Mouse (Mus musculus): ENCODE measurements around the gene Agpat4. TPM values are rescaled to one million over a fixed set of nuclear protein-coding genes. Genes with fewer than 3 reads are reported as not detected.

The Agpat4 gene
- total RNA-seq (2021), result 10 to 100 TPM; 70.3 to 73.9 TPM
- long read RNA-seq, experiment 1, transcript Agpat4-201 (9 exons, 1,915 nt), result major isoform, 86 of 97 reads
- long read RNA-seq, experiment 1, partial matches to known transcripts, result 1 of 97 reads
- long read RNA-seq, experiment 1, other reads (novel, unspliced or antisense), result 10 of 97 reads
- long read RNA-seq, experiment 2, transcript Agpat4-201 (9 exons, 1,915 nt), result major isoform, 126 of 150 reads
- long read RNA-seq, experiment 2, partial matches to known transcripts, result 7 of 150 reads
- long read RNA-seq, experiment 2, other reads (novel, unspliced or antisense), result 17 of 150 reads

DNA sequence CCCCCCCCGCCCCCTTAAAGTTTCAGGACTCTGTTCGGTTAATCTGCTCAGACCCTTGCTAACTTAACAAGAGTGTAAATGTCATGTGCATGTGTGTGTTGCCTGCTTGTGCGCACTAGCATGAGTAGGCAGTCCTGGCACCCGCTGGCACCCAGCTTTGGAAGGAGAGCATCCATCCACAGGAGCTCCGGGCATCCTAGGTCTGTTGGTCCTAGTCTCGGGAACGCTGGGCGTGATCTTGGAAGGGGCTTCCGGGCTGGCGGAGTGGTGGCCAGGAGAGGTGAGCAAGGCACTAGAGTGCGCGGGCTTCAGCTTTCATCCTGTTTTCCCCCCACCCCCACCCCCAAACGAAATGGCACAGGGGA is at the start of gene Agpat4:
TSS of gene Agpat4 (plus strand) at position 144 of the 365 bp plus-strand sequence.
- DNase-seq (ENCODE audit: low spot score in 2 of 2), result no peak

DNA sequence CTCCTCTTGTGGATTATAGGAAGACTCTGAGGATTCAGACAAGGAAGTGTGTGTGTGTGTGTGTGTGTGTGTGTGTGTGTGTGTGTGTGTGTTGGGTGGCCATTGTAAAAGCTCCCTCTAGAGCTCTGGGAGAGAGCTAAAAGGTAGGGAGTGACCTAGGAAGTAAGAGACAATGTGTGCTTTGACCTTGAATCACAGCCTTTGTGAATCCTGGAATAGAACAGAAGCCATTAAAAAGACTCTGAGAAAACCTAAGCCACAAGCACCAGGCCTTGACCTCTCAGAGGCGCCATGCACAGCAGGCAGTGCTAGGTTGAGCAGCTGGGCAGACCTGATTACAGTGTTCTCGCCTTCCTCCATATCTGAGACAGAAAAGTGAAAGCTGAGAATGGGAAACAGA is 41.7 kb upstream of the Agpat4 start:
- DNase-seq (ENCODE audit: low spot score in 2 of 2), result no peak

DNA sequence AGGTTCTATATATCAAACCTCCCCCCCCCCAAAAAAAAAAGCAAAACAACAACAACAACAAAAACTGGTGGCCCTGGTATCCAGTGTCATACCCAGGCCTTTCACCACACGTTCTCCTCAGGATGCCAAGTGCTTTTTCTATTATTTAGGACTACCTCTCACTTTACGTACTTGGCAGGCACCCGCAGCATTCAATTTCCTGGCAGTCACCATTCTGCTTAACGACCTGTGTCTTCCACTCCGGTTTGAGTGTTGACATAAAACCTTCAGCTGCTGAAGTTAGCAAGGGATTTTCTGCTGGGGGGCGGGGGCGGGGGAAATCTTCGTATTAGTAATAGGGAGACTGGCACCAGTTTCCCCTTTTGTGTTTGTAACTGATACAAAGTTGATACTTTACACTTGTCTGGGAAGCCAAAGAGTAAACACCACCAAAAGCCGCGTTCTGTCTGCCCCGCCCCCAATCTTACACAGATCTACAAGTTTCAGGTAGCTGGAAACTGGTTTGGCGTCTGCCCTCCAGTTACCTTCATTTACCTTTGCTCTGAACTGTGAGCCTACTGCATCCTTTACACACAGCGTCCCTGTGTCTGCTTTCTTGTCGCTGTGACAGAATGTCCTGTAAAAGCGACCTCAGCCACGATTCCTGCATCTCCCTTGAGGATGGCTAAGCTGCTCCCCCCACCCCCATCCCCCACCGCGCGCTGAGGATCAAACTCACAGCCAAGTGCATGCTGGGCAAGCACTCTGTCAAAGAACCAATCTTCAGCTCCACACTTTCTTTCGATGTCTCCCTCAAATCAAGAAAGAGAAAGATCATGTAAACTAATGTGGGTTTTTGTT is 37.6 kb upstream of the Agpat4 start:
- DNase-seq (ENCODE audit: low spot score in 2 of 2), result no peak

DNA sequence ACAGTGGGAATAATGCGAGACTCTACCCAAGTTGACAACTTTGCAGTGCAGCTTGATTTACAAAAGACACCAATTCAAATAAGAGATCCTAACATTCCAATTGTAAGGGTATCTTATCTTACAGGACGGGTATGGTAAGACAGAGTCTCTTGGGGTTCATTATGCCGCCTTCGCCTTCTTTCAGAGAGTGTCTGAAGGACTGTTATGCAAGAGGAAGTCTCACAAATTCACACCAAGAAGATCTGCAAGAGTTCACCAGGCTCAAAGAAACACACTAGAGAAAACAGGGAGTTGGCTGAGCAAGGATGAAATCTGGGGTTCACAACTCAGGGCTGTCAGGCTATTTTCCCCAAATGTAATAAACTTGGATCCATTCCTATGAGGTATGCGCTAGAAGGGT is 36.3 kb upstream of the Agpat4 start:
- DNase-seq (ENCODE audit: low spot score in 2 of 2), result no peak

DNA sequence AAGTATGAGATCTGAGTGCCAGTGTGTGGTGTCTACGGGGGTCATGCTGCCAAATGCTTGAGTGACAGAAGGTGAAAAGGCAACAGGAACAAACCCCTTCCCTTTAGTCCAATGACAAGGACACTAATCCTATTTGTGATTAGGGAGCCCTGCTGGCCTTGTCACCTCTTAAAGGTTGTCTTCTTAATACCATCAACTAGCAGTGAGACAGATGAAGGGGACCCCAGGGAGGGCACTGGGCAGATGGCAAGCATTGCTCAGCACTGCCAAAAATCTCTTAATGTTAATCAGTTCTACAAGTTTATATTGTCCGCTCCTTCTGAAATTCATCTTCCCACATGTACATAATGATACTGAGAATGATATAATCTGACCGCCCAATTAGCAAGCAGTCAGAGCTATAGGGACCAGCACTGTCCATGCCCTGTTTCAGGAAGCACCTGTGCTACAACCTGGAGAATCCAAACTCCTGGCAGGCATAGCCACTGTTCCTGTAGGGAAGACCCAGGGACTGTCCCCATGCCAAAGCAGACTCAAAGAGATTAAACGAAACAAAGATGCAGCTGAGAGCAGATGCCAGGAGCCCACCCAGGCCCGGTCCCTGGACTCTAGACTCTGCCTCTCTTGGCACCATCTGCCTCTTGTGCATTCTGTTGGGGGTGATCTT is 28.1 kb upstream of the Agpat4 start:
- DNase-seq (ENCODE audit: low spot score in 2 of 2), result no peak

DNA sequence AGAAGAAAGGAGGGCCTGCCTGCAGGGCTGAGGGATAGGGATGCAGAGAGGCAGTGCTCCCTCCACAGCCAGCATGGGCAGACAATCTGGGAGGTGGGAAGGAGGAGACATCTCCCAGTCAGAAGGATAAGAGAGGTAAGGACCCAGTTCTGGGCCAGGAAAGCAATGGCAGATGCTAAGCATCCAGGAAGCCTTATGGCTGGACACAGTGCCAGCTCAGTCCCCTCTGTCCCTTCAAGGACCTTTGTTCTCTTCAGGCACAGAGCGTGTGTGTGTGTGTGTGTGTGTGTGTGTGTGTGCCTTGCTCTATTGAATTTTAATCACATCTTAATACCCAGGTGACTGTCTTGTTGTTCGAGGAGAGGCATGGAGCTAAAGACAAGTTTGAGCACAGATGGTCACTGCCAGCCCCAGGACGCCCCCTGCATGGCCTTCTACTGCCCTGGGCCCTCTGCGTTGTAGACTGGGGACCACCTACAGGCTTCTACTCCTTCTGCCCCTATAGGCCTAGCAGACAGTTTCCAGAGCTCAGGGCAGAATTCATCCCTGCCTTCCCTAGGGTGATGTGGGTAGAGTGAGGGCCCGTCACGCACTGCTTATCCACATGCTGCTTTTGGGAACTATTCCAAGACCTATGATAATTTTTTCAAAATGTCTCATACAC is 25.5 kb upstream of the Agpat4 start:
- DNase-seq (ENCODE audit: low spot score in 2 of 2), result no peak

DNA sequence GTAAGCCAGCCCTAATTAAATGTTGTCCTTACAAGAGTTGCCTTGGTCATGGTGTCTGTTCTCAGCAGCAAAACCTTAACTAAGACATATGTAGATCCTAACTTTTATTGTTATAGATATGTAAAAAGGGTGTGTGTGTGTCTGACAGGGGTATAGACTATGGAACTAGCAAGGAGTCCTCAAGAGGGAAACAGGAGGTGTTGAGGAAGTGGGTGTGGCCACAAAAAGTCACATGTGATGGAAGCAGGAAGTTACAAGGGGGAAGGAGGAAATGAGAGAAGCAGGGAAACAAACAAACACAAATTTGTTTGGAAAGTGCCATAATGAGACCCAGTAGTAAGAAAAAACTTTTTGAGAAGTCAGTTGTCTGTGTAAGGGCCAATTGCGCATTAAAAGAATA is 24.5 kb upstream of the Agpat4 start:
- DNase-seq (ENCODE audit: low spot score in 2 of 2), result no peak

DNA sequence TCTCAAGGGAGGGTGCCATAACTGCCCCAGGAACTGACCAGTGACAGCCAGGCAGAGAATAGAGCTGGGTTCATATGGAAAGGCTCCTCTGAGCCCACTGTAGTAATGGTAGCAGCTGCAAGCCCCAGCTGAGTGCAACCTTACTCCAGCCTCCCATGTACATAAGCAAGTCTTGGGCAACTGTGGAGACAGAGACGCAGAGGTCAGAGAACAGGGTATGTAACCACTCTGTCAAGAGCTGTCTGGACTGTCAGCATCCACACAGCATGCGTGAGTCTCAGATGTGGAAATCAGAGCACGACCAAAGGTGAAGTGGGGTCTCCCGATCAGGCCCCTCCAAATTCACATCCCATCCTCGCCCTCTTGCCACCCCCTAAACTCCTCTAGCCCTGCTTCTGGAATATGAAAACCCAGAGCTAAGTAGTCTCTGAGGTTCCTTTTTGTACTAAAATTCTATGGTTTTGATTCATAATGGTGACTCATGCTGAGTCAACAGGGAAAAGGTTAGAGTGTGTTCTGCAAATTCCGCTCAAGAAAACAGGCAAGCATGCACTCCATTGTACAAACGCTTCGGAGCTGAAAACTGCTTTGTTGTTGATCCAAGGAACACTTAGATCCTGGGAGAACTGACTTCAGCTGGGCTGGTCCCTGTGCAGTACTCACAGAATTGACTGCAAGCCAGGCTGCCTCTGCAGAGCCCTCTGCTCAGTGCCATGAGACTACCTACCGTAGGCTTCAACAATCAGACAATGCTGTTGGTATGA is 23.5 kb upstream of the Agpat4 start:
- DNase-seq (ENCODE audit: low spot score in 2 of 2), result peak in 1 of 2 experiments; percentile 13

DNA sequence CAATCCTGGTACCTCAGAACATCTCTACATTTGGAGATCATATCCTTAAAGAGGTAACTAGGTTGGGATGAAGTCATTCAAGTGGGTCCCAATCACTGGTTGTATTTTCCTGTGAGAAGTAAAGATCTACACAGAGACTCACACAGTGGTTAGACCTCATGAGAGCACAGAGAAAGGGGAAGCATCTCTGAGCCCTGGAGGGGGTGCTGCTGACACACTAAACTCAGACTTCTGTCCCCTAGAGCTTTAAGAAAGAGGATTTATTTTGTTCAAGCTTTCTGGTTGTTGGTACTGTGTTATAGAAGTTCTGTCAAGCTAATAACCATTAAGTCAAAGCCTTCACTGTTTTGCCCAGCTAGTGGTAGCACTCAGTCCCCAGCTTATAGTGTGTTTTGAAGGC is 19.1 kb upstream of the Agpat4 start:
- no peak for DNase-seq (ENCODE audit: low spot score in 2 of 2)

DNA sequence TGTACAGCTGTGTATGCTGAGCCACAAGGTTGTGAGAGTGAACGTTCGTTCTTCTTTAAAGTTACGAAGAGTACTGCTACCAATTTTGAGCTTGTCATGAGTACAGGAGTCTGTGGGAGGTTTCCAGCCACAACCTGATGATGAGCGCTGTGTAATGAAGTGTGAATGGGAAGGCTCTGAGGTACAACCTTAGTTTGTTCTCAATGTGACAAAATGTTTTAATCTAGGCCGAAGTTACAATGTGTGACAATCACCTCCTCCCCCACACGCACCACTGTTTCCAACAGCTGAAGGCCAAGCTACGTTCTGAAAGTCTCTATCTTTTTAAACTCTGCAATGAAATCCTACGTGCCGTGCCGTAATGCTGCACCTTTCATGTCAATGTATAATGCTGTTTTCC is 16.2 kb upstream of the Agpat4 start:
- DNase-seq (ENCODE audit: low spot score in 2 of 2), result no peak

DNA sequence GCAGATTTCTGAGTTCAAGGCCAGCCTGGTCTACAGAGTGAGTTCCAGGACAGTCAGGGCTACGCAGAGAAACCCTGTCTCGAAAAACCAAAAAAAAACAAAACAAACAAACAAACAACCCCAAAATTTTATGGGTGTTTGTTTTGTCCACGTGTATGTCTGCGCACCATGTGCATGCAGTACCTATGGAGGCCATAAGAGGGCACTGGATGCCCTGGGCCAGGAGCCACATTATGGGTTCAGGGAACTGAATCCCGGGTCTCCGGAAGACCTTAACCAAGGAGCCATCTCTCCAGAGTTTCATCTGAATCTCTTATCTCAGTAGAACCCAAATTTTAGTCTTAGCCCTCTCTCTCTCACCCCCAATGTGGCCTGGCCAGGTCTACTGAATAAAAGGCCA is 14.7 kb upstream of the Agpat4 start:
- no peak for DNase-seq (ENCODE audit: low spot score in 2 of 2)

DNA sequence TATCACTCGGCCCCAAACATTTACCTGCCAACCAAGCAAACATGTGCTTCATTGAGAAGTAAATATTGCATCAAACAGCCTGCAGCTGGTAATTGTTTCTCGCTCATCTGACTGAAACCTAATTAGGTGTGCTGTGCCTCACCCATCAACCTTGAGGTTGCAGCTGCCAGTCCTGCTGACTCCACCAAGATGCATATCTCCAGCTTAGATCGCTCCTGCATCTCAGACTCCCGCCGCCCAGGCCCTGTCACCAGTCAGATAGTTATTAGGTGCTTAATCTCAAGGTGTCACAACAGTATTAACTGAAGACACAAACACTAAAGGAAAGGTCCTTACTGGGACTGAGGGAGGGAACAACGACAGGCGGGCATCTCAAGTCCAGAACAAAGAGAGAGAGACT is 14.3 kb upstream of the Agpat4 start:
- no peak for DNase-seq (ENCODE audit: low spot score in 2 of 2)

DNA sequence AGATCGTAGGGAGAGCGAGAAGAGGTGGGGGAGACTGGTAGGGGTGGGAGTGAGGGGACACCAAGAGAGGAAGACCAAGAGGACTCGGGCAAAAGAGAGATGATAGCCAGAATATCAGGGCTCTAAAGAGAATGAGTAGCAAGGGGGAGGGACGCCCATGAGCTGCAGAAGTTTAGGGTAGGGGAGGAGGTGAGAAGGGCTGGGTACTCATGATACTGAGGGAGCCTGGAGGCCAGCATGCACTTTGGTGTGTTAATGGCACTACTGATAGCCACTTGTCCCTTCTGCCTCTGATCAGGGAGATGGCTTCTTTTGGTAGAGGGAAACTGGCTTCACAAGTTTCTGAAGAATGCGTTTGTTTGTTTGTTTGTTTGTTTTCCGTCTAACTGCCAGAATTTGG is 13.8 kb upstream of the Agpat4 start:
- DNase-seq (ENCODE audit: low spot score in 2 of 2), result no peak

DNA sequence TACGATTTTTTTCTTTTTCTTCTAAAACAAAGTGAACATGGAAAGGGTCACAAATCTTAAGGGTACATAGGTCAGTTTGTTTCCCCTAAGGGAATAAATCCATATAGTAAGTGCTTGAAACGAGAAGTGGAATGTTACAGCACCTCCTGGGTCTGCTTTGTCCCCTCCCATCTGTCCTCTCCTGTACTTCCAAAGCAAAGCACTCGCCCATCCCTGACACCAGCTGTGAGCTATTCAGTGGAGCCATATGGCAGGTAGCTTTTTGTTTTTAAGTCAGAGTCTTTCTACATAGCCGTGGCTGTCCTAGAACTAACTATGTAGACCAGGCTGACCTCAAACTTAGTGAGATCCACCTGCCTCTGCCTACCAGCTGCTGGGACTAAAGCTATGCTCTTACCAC is 12.2 kb upstream of the Agpat4 start:
- peak in 1 of 2 experiments; percentile 22 for DNase-seq (ENCODE audit: low spot score in 2 of 2)

DNA sequence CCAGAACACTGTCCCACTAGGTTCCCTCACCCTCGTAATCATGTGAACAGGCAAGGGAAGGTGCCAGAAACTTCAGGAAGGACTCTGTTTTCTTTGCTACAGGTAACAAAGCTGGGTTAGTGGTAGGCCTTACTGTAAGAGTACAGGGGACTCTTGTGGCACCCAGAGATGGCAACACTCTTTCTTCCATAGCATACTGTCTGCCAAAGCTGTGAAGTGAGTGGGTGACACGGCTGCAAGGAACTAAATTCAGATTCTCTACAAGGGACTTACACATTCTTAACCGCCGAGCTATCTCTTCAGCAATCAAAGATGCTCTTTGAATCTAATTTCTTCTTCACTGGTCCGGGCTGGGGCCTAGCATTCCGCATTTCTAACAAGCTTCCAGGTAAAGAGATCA is 4.9 kb upstream of the Agpat4 start:
- no peak for DNase-seq (ENCODE audit: low spot score in 2 of 2)

DNA sequence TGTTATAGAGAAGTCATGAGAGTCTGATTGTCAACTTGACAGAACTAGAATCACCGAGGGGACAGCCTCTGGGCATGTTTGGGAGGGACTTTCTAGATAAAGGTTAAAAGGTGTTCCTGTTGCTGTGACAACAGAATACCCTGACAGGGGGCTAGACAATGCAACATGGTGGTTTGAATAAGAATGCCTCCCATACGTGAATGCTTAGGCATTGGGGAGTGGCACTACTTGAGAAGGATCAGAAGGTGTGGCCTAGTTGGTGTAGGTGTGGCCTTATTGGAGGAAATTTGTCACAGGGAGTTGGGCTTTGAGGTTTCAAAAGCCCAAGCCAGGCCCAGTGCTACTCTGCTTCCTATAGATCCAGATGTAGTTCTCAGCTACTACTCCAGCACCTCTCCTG is 3.4 kb upstream of the Agpat4 start:
- DNase-seq (ENCODE audit: low spot score in 2 of 2), result no peak

DNA sequence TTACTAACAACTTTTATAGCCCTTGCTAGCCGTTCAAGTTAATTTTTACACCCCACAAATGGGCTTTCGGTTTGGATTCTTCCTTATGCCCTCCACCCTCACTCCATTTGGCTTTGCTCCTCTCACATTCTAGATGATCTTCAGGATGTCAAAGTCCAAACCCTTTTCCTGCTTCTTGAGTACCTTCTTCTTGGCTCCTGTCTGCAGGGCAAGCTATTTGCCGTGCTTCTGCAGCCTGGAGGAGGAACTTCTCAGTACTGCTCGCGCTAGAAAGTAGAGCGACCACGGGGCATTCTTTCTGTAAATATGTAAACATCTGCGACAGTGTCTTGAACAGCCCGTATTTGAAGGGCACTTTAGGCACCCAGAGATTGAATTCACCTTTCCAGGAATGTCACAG is 373 bp upstream of the Agpat4 start:
- no peak for DNase-seq (ENCODE audit: low spot score in 2 of 2)

DNA sequence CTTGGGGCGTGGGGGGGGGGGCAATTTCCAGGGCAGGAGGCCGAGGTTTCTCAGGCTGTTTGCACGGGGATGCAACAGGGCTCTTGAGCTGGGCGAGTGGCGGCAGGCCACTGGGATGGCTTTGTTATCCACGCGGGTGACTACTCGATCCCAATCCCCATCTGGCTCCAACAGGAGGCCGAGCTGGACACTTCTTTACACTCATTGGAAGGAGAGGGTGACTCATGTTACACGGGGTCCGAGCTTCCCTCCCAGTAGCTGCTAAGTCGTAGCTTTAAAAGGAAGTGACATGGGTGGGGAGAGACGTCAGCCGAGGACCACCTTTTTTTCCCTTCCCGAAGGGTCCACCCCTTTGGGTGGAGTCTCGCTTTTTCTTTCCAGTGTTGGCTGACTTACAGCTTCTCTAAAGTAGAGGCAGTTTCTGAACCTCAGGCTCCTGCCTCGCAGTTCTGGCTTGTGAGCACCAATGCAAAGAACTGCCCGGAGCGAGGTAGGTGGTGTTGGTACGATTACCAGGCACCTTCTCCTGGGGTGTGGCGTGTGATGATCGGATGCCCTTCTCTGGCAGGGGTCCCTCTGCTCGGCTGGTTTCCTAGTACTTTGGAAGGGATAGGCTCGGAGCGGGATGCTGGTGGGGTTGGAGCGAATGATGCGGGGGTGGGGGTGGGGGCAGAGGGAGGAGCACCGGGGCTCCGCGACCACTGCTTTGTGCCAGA is 580 bp downstream of the Agpat4 start:
- peak; percentile 78 to 90 for DNase-seq (ENCODE audit: low spot score in 2 of 2)

DNA sequence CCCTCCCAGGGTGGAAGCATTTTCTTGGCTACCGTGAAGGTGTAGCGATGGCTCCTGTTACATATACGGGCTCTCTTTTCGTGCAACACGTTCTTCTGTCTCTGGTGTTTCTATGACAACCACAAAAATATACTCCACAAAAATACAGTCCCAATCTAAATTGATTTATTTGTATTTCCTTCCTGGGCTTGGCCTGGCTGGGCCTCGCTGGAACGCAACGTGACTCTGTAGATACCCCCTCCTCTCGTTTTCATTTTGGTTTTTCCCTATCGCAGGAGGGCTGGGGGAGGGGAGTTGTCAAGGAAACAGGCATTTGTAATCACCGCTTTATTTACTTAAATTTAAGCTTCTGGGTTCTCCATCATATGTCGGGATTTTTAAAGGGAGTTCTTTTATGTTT is 1.2 kb downstream of the Agpat4 start:
- peak; percentile 63 to 77 for DNase-seq (ENCODE audit: low spot score in 2 of 2)

DNA sequence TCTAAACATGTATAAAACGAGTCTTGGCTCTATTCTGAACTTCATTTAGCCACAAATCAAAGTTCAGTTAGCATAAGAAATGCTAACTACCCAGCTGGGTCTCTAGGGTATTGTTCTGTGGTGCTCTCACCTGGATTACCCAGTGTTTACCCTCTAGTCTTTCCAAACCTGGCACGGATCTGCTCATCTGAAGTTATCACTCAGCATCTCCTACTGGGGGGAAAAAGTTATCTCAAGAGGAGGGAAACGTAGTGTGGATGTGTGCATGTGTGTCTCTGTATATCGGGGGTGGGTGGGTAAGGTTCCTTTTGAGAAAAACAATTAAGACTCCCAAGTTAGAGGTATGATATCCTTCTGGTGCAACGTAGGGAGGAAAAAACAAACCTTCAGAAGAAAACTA is 1.8 kb downstream of the Agpat4 start:
- DNase-seq (ENCODE audit: low spot score in 2 of 2), result no peak

All from layer of hippocampus, postnatal 14 days (tissue).